Comparison of ENCODE assay signal across 13 mouse cellular contexts in genomic region chr6:142614324-142614723, GRCm38 (mm10). TPM values are rescaled to one million over a fixed set of nuclear protein-coding genes. Genes with fewer than 3 reads are reported as not detected.
A peak's percentile ranks its signal among the peaks of the same experiment; 100 is the strongest.
DNase-seq lines count a peak whose midpoint lies in the region; ATAC-seq lines count a peak whose summit lies in the region.
"Had no signal": no experiment of that assay in that cellular context is flagged by ENCODE, and none has a peak within 500 bp of the region (broad histone marks: within the 10 kb centered on the region; RNA-seq: fewer than 3 reads in every experiment).

No protein-coding gene starts in this region.

- peak; percentile 37 for DNase-seq in forebrain, embryonic 14.5 days (ENCODE audit: low spot score)
- peak; percentile 17 for DNase-seq in gonadal fat pad, adult 2 months (ENCODE audit: low read depth)
- DNase-seq in lung, postnatal 14 days, result peak; percentile 46
- no peak for DNase-seq in limb, embryonic 10.5 days (ENCODE audit: low spot score)
- no peak for DNase-seq in kidney, postnatal 10 days
- DNase-seq: gastrocnemius, postnatal 10 days; thymus, postnatal 14 days had no signal

- H3K36me3 ChIP-seq in forebrain, embryonic 14.5 days (ENCODE audit: control insufficient read depth, insufficient read depth, low read length), result no peaks in the 10 kb centered on the region
- no peaks in the 10 kb centered on the region for H3K36me3 ChIP-seq in forebrain, embryonic 15.5 days
- H3K36me3 ChIP-seq in liver, embryonic 16.5 days (ENCODE audit: control insufficient read depth, insufficient read depth), result no peaks in the 10 kb centered on the region
- no peaks in the 10 kb centered on the region for H3K36me3 ChIP-seq in liver, embryonic 12.5 days
- no peaks in the 10 kb centered on the region for H3K36me3 ChIP-seq in limb, embryonic 10.5 days

- 73% methylated on average over 10 of the region's 10 CpGs for WGBS in forebrain, embryonic 14.5 days
- 66% methylated on average over 10 of the region's 10 CpGs for WGBS in forebrain, embryonic 15.5 days
- 59% methylated on average over 10 of the region's 10 CpGs for WGBS in liver, embryonic 16.5 days (ENCODE audit: insufficient replicate concordance)
- WGBS in liver, embryonic 12.5 days (ENCODE audit: insufficient replicate concordance), result 64% methylated on average over 10 of the region's 10 CpGs
- WGBS in limb, embryonic 10.5 days, result 89% methylated on average over 10 of the region's 10 CpGs

- no peak overlapping the region for H3K4me3 ChIP-seq in forebrain, embryonic 14.5 days (ENCODE audit: low read depth, low read length)
- no peak overlapping the region for H3K4me3 ChIP-seq in forebrain, embryonic 15.5 days
- no peak overlapping the region for H3K4me3 ChIP-seq in liver, embryonic 16.5 days (ENCODE audit: low read depth, low read length)
- no peak overlapping the region for H3K4me3 ChIP-seq in liver, embryonic 12.5 days
- H3K4me3 ChIP-seq in limb, embryonic 10.5 days, result no peak overlapping the region
- H3K4me3 ChIP-seq: erythroblast, embryonic 14.5 days had no signal

- H3K27ac ChIP-seq in forebrain, embryonic 14.5 days (ENCODE audit: low read depth, low read length), result no peak overlapping the region
- H3K27ac ChIP-seq in forebrain, embryonic 15.5 days (replicated peaks), result no peak overlapping the region
- no peak overlapping the region for H3K27ac ChIP-seq in liver, embryonic 16.5 days (ENCODE audit: low read length)
- no peak overlapping the region for H3K27ac ChIP-seq in liver, embryonic 12.5 days
- no peak overlapping the region for H3K27ac ChIP-seq in limb, embryonic 10.5 days

- no peak overlapping the region for H3K9ac ChIP-seq in forebrain, embryonic 14.5 days (ENCODE audit: low read length)
- H3K9ac ChIP-seq in forebrain, embryonic 15.5 days (replicated peaks), result no peak overlapping the region
- no peak overlapping the region for H3K9ac ChIP-seq in liver, embryonic 16.5 days (ENCODE audit: low read depth, low read length)
- H3K9ac ChIP-seq in liver, embryonic 12.5 days, result no peak overlapping the region

- ATAC-seq in forebrain, embryonic 14.5 days, result peak; percentile 32; the same call in 1 of the 2 replicates
- ATAC-seq in forebrain, embryonic 15.5 days (replicated peaks), result no peak
- peak; percentile 54 for ATAC-seq in liver, embryonic 16.5 days (ENCODE audit: low read depth)
- ATAC-seq in liver, embryonic 12.5 days, result no peak
- ATAC-seq: CD4-positive, CD25-positive, alpha-beta regulatory T cell, adult 4 months; inflammation-experienced regulatory T-cells, adult 6 months had no signal

- H3K27me3 ChIP-seq in forebrain, embryonic 14.5 days (replicated peaks; ENCODE audit: control insufficient read depth, insufficient read depth, low read length), result no peaks in the 10 kb centered on the region
- H3K27me3 ChIP-seq in forebrain, embryonic 15.5 days, result no peaks in the 10 kb centered on the region
- H3K27me3 ChIP-seq in liver, embryonic 16.5 days (ENCODE audit: control insufficient read depth, insufficient read depth, low read depth, low read length), result no peaks in the 10 kb centered on the region
- no peaks in the 10 kb centered on the region for H3K27me3 ChIP-seq in liver, embryonic 12.5 days (replicated peaks)
- H3K27me3 ChIP-seq in limb, embryonic 10.5 days (ENCODE audit: low read depth, poor library complexity, severe bottlenecking), result no peaks in the 10 kb centered on the region

- no peaks in the 10 kb centered on the region for H3K4me1 ChIP-seq in forebrain, embryonic 14.5 days (ENCODE audit: control insufficient read depth, insufficient read depth, low read length)
- H3K4me1 ChIP-seq in forebrain, embryonic 15.5 days, result peaks cover 3% of the 10 kb centered on the region; the same call in 1 of the 2 replicates
- no peaks in the 10 kb centered on the region; the same call in 1 of the 2 replicates for H3K4me1 ChIP-seq in liver, embryonic 16.5 days (ENCODE audit: control insufficient read depth, low read depth, low read length)
- H3K4me1 ChIP-seq in liver, embryonic 12.5 days, result no peaks in the 10 kb centered on the region
- peaks cover 6% of the 10 kb centered on the region for H3K4me1 ChIP-seq in limb, embryonic 10.5 days

- no peak overlapping the region for H3K4me2 ChIP-seq in forebrain, embryonic 14.5 days (ENCODE audit: low read length)
- no peak overlapping the region for H3K4me2 ChIP-seq in forebrain, embryonic 15.5 days (replicated peaks)
- no peak overlapping the region for H3K4me2 ChIP-seq in liver, embryonic 16.5 days (ENCODE audit: low read depth, low read length)
- H3K4me2 ChIP-seq in liver, embryonic 12.5 days, result no peak overlapping the region

- H3K9me3 ChIP-seq in forebrain, embryonic 14.5 days (replicated peaks; ENCODE audit: control insufficient read depth, low read length), result no peaks in the 10 kb centered on the region
- no peaks in the 10 kb centered on the region for H3K9me3 ChIP-seq in forebrain, embryonic 15.5 days
- no peaks in the 10 kb centered on the region for H3K9me3 ChIP-seq in liver, embryonic 16.5 days (replicated peaks; ENCODE audit: control insufficient read depth, low read length)
- H3K9me3 ChIP-seq in liver, embryonic 12.5 days (replicated peaks), result no peaks in the 10 kb centered on the region
- H3K9me3 ChIP-seq in limb, embryonic 10.5 days (replicated peaks), result no peaks in the 10 kb centered on the region

RNA-seq across cellular contexts. Expression of gene Kcnj8, which starts 42.9 kb away (rescaled TPM):
- 15.0 TPM in 2 replicates for polyA plus RNA-seq in forebrain, embryonic 14.5 days (2014; fragmentation: Nextera tagmentation; extraction: Ambion mirVana)
- polyA plus RNA-seq in forebrain, embryonic 15.5 days (2015; fragmentation: Nextera tagmentation; extraction: Ambion mirVana), result 12.0 and 13.4 TPM in 2 replicates
- polyA plus RNA-seq in liver, embryonic 16.5 days (2015; fragmentation: Nextera tagmentation; extraction: Ambion mirVana), result 2.0 and 2.1 TPM in 2 replicates
- polyA plus RNA-seq in liver, embryonic 12.5 days (2016; fragmentation: Nextera tagmentation; extraction: Ambion mirVana), result 2.5 and 3.1 TPM in 2 replicates
- polyA plus RNA-seq in gonadal fat pad, adult 2 months (2012; rRNA removed), result 16.9 and 22.6 TPM in 2 replicates
- 0.09 and 0.16 TPM in 2 replicates for polyA plus RNA-seq in limb, embryonic 10.5 days (2016; fragmentation: Nextera tagmentation; extraction: Ambion mirVana)
- polyA plus RNA-seq: CD4-positive, CD25-positive, alpha-beta regulatory T cell, adult 4 months; erythroblast, embryonic 14.5 days had no signal

Comparison
In these comparisons a context has a peak if more than half of its experiments do, and no peak if none do; other contexts are left out.
1. ATAC-seq: peak in forebrain, embryonic 14.5 days (single experiment) and liver, embryonic 16.5 days (single experiment); none in forebrain, embryonic 15.5 days (single experiment) and liver, embryonic 12.5 days (single experiment).
2. DNase-seq: peak in forebrain, embryonic 14.5 days (single experiment), gonadal fat pad, adult 2 months (single experiment) and lung, postnatal 14 days (single experiment); none in limb, embryonic 10.5 days (single experiment) and kidney, postnatal 10 days (single experiment).